Mouse (Mus musculus): ENCODE results near the gene Shoc2.

Gene Shoc2

DNA sequence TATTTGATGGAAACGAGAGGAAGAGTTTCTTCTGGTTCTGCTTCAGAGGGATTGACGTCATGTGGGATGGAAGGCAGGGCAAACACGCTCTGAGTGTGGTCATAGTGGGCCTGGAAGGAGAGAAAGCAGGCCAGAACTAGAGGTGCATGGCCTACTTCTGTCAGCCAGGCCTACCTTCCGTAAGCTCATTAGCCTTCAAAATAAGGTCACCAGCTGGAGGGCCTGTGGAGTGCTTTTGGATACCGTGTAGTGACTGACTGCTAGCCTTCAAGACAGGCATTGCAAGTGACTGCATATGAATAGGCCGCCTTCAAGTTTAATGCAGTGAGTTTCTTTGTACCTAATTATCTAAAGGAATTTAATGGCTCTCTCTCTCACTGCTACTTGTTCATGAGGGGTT is 91.0 kb downstream of the Shoc2 start:
- no peak for DNase-seq (ENCODE audit: low spot score)

DNA sequence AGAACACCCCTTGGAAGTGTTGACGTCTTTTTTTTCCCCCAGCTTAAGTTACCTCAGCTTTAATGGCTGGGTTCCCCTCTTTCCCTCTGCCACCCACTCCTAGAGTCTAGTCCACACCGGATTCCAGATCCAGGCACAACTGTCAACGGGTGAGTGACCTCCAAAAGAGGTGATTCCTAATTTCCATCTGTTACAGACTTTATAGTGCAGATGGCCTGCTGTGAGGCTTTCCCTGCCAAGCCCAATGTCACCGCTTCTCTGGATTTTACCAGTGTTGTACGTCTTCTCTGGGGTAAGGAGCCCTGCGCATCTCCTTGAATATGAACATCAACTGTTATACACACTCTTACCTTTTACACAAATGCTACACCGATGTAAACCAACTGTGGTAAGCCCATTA is 95.3 kb downstream of the Shoc2 start:
- DNase-seq (ENCODE audit: low spot score), result no peak

DNA sequence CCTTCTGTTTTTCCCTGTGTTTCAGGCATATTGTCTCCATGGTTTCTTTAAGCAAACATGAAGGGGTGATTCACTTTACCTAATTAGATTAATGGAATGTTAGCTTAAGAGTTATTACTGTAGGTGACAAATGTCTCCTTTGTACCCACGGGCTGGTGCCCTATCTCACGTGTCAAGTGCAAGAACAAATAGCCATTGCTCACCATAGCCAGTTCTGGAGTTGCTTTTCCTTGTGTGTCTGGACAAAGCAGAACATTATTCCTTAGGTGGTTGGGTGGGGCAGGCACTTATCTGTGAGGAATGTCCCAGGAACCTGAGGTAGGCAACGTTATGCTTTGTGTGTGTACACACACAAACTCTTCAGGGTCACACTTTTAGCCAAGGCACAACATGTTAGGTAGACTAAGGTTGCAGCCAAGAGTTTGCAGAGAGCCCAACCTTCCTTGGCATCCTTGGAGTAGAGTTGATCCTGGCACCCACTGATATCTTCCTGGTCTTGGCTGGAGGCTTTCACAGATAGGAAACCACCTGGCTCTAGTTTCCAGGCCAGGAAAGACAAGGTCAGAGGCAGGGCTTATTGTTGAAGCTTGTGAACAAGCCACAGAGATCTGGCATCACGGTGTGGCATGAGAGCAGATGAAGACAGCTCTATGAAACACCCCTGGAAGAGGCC is 96.4 kb downstream of the Shoc2 start:
- DNase-seq (ENCODE audit: low spot score), result no peak

DNA sequence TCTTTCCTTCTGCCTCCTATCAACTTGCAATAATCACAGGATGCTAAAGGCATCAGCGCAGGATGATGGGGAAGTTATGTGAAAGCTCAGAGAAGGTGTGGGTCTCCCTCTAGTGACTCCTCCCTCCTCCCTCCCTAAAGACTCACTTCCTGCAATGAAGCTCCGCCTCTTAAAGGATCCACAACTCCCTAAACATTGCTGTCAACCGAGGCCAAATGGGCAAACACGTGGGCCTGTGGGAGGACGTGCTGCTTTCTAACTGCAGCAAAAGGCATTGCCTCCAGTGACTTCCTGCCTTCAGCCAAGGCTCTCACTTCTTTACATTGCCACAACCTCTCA is 96.9 kb downstream of the Shoc2 start:
- DNase-seq (ENCODE audit: low spot score), result no peak

DNA sequence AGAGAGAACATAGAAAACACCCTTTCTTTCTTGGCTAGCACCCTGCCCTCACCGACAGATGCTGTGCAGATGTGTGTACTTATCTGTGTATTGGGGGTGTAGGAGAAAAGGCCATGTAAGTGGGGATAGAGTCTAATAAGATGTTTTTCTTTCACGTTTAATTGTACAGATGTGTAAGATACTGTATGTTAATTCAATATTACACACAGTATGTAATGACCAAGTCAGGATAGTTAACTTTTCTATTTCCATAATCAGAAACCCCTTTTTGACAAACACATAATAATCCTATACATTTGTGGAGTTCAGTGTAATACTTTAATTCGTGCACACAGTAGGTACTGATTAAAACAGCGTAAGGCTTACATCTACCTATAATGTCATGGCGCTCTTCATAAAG is 99.7 kb downstream of the Shoc2 start, which contains the start of gene Adra2a:
Gene Adra2a, plus strand, starts transcription at position 301 of the 400 bp plus-strand sequence.
- DNase-seq (ENCODE audit: low spot score), result no peak

DNA sequence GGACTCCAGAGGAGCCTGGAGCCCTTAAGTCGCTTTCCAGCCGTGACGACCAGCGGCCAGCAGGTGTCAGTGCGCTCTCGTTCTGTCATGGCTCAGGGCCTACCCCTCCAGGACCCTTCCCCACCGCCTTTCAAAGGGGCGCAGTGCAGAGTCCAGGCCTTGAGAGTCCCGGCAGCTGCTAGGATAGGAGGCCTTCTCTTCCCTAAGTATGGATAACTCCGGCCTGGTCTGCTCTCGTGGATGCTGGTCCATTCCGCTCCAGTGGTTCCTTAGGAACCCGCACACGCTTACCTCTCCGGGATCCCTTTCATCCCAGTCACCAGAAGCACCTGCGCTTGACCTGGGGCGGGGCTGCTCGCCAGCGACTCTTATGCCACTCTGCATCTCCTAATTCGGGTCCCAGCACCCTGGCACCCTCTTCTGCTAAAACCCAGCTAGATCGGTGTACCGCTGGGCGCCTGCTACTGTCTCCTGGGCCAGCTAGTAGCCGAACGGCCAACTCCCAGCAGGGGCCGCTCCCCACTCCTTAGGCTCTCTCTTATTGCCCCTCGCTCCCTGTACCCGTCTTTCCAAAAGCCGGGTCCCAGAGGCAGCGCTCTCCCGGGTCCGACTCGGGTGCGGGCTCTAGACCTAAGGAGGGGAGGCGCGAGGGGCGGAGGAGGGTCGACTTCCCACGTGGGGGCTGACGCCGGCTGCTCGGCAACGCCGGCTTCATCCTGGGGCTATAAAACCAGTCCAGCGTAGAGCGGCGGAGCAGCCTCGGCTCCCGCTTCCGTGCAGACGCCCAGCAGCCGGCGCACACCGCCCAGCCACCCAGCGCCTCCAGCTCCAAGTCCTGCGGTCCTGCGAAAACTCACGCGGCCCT is 100.6 kb downstream of the Shoc2 start:
- peak; percentile 41 for DNase-seq (ENCODE audit: low spot score)

DNA sequence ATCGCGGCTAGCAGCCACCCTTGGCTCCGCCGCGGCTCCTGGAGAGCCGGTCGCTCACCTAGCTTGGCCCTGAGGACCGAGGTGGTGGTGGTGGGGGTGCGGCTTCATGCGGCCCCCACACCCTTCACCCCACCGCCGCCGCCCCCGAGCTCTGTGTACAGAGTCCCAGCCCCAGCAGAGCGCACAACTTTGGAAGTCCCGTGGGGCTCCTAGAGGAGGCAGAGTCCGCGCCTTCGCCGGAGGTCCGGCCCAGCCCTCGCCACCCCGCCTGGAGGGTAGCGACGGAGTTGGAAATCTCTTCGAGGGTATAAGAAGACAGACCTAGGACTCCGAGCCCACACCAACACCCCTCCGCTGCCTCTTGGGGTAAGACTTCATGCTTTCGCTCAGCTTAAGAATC is 101.3 kb downstream of the Shoc2 start:
- DNase-seq (ENCODE audit: low spot score), result no peak

DNA sequence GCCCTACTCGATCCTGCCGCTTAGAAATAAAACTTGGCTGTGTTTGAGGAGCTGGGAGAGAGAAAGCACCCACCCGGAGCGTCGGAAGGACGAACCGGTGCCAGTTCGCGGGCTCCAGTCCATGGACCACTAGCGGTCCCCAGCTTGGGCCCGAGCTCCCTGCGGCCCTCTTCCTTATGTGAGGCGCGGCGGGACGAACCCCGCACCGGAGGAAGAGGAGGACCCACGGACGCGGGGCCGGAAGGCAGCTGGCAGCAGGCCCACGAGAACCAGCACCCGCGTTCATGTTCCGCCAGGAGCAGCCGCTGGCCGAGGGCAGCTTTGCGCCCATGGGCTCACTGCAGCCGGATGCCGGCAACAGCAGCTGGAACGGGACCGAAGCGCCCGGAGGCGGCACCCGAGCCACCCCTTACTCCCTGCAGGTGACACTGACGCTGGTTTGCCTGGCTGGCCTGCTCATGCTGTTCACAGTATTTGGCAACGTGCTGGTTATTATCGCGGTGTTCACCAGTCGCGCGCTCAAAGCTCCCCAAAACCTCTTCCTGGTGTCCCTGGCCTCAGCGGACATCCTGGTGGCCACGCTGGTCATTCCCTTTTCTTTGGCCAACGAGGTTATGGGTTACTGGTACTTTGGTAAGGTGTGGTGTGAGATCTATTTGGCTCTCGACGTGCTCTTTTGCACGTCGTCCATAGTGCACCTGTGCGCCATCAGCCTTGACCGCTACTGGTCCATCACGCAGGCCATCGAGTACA is 102.0 kb downstream of the Shoc2 start:
- DNase-seq (ENCODE audit: low spot score), result no peak

DNA sequence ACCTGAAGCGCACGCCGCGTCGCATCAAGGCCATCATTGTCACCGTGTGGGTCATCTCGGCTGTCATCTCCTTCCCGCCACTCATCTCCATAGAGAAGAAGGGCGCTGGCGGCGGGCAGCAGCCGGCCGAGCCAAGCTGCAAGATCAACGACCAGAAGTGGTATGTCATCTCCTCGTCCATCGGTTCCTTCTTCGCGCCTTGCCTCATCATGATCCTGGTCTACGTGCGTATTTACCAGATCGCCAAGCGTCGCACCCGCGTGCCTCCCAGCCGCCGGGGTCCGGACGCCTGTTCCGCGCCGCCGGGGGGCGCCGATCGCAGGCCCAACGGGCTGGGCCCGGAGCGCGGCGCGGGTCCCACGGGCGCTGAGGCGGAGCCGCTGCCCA is 102.6 kb downstream of the Shoc2 start:
- no peak for DNase-seq (ENCODE audit: low spot score)

DNA sequence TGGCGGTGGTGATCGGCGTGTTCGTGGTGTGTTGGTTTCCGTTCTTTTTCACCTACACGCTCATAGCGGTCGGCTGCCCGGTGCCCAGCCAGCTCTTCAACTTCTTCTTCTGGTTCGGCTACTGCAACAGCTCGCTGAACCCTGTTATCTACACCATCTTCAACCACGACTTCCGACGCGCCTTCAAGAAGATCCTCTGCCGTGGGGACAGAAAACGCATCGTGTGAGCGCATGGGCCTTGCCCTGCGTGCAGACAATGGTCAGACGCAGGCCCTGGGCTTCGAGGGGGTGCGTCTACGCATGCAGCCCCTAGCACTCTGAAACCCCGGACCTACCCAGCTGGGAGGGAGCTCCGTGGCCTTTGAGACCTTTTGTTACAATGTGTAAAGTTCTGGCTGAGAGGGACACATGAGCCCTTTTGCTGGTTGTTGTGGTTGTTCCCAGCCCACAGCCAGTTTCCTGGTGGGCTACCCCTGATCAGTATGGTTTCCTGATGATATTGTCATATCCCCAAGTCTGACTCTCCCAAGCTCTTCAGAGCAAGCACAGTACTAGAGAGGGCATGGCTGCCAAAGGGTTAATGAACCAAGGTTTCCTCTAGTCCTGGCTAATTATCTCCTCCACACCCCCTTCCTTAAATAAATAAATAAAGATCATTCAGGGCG is 103.4 kb downstream of the Shoc2 start:
- DNase-seq (ENCODE audit: low spot score), result no peak

DNA sequence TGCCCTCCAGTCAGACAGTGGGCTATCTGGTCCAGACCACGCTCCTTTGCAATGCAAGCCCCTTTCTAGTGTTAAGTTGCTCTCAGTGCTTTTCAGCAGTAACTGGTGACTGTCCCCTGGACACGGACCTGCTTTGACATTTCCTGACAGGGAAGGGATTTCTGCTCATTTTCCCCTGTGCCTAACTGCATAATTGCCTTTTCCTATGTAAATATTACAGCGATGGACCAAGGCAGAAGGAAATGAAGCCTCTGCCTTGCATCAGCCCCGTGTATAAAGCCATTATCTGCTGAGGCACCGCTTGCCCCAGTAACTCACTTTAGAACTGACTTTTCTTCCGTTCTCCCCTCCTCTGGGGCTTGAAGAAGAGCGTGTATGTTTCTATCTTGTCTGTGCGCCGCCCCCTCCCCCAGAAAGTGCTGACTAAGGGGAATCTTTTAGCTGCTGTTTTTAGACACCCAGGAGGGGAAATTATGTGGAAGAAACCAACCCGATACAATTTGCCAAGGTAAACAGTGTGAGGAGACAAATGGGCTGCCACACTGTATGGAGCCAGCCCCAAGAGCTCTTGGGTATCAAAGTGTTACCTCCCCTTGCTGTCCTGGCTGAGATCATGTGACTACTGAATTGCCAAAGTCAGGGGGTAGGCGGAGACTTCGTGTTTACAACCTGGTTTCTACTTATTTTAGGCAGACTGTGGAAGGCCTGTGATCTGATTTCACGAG is 104.2 kb downstream of the Shoc2 start:
- DNase-seq (ENCODE audit: low spot score), result no peak

DNA sequence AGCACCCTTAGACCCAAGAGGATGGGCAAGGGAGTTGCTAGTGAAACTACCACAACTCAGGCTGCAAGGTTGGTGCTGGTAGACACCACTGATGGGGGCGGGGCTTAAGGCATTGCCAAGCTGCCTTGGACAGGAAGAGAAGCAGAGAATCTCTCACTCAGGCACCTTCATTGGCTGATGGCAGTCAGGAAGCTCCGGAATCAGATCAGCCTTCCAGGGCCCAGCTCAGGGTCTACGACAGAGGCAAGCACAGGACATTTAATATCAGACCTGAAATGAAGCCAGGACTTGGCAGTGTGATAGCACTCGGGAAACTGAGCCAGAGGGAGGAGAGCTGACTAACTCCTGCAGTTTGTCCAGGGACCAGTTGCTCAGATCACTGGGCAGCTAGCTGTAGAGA is 107.5 kb downstream of the Shoc2 start:
- no peak for DNase-seq (ENCODE audit: low spot score)

DNA sequence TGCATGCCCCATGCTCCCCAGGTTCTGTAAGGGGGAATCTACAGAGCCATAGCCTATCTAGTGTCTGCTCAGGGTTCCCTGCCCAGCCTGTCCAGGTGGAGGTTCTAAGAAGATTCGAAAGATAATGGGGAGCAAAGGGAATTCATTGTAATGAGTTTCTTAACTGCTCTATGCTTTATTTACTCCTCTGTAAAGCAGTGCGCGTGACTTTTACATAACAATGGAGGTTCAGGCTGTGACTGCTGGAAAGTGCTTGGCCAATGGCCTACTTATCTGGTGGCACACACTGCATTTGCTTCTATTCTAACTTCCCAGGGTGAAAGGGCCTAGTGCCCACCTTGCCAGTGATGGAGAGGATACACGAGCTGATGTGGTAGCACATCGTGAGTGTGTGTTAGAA is 111.7 kb downstream of the Shoc2 start:
- no peak for DNase-seq (ENCODE audit: low spot score)

DNA sequence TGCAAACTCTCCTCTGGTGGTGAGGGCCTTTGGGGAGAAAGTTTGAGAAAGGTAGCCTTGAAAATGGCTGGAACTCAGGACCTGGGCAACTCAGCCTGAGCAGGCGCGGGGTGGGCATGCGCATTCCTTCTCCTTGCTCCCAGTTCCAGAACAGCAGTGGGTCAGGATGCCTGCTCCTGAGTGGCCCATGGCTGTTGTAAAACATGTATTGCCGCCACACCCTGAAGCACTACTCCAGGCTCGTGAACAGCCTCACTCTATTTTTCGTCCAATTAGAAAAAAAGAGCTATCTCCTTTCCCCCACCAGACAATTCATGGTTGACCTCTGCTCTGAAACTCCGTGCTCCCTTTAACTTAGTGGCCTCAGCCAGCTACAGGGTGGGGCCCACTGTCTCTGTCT is 124.3 kb downstream of the Shoc2 start:
- no peak for DNase-seq (ENCODE audit: low spot score)

DNA sequence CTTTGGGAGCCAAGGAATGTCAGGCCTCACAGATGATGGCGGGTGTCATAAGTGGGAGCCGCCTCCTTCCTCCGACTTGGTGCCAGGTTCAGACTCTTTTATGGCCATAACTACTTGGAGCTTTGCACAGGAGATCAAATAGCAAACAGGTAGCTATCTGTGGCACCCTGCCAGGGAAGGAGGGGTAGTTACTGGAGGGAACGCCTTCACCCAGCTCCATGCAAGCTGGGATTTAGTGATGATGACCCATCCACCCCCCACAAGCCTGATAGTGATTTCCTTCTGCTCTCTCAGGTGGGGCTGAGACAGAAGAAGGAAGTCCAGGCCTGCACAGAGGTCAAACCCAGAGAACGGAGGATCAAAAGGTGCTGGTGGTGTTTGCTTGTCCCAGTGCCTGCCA is 126.4 kb downstream of the Shoc2 start:
- no peak for DNase-seq (ENCODE audit: low spot score)

DNA sequence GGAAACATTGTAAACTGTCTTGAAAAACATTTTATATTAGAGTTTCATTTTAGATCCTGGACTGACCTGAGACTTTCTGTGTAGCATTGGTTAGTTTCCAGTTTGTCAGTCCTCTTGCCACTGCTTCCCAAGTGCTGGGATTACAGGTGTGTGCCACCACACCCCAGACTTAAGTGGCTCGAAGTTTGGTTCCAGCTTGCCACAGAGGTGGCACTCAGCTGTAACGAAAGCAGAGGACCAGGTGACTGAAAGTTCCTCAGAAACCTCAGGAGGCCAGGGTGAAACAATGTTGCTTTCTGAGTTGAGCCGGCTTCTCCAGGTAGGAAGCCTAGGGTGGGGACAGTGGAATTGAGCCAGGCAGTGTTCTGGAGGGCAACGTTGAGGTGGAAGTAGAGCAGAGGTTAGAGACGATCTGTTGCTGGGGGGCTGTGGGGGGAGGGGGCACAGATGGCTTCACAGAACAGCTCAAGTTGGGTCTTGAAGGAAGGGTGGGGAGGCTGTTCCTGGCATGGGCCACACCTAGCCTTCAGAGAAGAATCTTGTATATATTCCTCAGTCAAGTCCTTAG is 128.2 kb downstream of the Shoc2 start:
- no peak for DNase-seq (ENCODE audit: low spot score)

DNA sequence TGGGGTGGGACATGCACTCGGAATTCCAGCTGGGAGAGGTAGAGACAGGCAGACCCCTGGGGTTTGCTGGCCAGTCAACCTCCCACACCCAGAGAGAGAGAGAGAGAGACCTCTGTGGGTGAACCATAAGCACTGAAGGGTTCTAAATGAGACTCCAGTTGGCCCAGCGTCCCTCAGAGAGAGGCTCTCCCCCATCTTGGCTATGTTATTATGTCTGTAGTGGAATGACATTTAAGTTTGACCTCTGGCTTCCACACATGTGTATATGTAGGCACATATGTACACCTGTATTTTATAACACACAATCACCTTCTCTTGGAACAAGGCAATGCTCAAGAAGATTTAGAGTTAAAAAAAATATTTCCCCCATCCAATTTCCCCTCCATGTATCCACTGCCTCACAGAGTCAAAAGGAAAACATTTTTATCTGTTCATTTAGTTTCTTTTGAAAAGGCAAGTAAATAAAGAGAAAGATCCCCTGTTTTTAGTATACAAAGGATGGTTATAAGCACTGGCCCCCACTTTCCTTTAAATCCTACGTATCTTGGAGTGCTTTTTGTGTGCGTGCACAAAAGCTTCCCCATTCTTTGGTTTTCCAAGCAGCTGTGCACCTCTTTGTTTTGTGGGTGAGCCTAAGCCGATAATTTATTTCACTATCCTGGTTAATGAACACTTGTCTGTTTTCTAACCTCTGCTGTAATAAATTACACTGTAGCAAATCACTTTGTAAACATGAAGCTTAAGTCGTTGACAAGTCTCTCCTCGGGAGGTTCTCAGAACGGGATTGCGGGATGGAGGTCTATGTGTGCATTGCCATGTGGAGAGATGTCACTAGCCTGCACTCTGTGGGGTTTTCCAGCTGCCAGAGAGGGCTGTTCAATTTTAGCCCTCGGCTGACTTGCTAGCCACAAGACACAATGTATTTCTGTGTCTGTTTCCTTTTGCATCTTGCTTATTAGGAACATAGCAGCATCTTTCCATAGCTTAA is 132.6 kb downstream of the Shoc2 start:
- DNase-seq (ENCODE audit: low spot score), result no peak

DNA sequence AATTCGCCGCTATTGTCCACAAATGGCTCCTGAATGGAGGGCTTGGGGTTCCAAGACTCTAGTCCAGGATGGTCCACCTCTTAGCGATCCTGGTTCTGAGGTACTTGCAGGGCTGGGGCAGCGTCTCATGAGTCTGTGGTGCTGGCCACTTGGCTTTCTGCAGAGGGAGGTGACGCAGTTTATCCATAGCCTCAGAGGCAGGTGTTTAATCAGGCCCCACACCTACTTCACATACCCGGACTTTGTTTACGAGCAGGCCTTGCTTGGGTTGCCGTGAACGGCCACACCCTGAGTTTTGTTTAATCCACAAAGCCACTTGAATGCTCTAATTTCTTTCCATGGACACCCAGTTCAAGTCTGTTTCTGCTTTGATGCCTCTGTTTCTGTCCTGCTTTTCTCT is 137.2 kb downstream of the Shoc2 start:
- DNase-seq (ENCODE audit: low spot score), result no peak

DNA sequence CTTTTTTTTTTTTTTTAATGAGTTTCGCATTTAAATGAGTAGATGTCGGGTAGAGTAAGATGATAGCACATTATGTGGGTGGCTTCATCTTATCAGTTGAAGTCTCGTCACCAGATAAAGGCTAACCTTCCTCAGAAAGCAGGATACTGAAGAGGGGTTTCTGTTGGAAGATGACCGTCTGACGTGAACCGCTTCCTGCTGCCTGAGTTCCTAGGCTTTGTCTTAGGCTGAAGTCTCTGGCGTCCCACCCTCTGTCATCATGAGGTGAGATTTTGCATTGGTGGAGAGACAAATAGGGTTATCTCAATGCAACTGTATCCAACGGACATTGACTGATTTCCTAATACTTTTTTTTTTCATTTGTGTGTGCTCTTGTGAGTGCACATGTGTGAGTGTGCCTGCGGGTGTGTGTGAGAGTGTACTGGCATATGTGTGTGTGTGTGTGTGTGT is 137.6 kb downstream of the Shoc2 start:
- no peak for DNase-seq (ENCODE audit: low spot score)

All from layer of hippocampus, adult 9-10 months (tissue).